10 mouse cellular contexts compared by ENCODE assay signal in the genomic region with DNA sequence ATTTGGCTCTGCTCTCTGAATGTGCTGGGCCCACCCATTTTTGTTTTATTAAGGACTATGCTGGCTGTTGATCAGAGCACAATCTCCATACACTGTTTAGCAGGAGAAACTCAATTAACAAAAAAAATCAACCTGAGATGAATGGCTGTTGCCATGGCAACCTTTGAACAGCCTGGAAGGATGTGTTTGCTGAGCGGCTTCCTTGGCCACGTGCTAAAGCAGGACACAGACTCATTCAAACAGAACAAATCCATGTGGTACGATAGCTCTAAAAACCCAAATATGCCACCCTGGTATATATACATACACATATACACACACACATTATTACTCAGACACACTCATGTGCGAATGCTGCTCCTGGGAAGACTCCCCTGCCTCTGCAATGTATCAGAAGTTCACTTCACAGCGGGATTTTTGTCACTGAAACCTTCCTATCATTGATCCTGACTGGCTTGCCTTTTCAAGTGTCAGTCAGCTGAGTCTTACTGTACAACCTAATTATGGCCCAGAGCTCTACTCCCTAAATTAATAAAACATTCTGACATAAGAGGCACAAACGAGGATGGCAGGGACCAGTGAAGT.
DNase-seq lines count a peak whose midpoint lies in the region; ATAC-seq lines count a peak whose summit lies in the region.
"Had no signal": no experiment of that assay in that cellular context is flagged by ENCODE, and none has a peak within 500 bp of the region (broad histone marks: within the 10 kb centered on the region; RNA-seq: fewer than 3 reads in every experiment).

No protein-coding gene starts in this region.

- peak; percentile 89 for ATAC-seq in forebrain, embryonic 14.5 days
- ATAC-seq in neural tube, embryonic 15.5 days (ENCODE audit: low FRiP score), result 0 out of 2 replicates have a peak, but pooled peaks have one; percentile 45
- ATAC-seq in intestine, embryonic 16.5 days, result no peak
- ATAC-seq in cerebellum, adult (ENCODE audit: insufficient number of reproducible peaks, low FRiP score, low TSS enrichment), result no peak

- peak; percentile 61 for DNase-seq in embryo, embryonic 11 days
- DNase-seq in forebrain, embryonic 14.5 days (ENCODE audit: low spot score), result peak; percentile 93
- DNase-seq in left cerebral cortex, postnatal 10 days (ENCODE audit: extremely low spot score in 1 of 2, low spot score in 2 of 2), result peak; percentile 50 to 56
- no peak for DNase-seq in gastrocnemius, adult 18-20 months (ENCODE audit: low spot score)
- DNase-seq in spleen, postnatal 36 days (ENCODE audit: low spot score in 2 of 2), result no peak
- DNase-seq: kidney, postnatal 36 days; liver, embryonic 13.5 days had no signal

- H3K4me2 ChIP-seq in forebrain, embryonic 14.5 days (ENCODE audit: low read length), result 0 out of 2 replicates have a peak overlapping the region, but pooled peaks have one; percentile 7
- no peak overlapping the region for H3K4me2 ChIP-seq in neural tube, embryonic 15.5 days
- H3K4me2 ChIP-seq in intestine, embryonic 16.5 days (ENCODE audit: low read depth, low read length), result no peak overlapping the region
- H3K4me2 ChIP-seq: liver, embryonic 13.5 days had no signal

- intact Hi-C loops in left cerebral cortex, postnatal 10 days (cut with DNase I), result no loop called here

- no peak overlapping the region for H3K4me3 ChIP-seq in forebrain, embryonic 14.5 days (ENCODE audit: low read depth, low read length)
- no peak overlapping the region for H3K4me3 ChIP-seq in neural tube, embryonic 15.5 days (replicated peaks)
- no peak overlapping the region for H3K4me3 ChIP-seq in intestine, embryonic 16.5 days (ENCODE audit: low read length)
- H3K4me3 ChIP-seq: liver, embryonic 13.5 days had no signal

- peaks cover 16% of the 10 kb centered on the region for H3K4me1 ChIP-seq in forebrain, embryonic 14.5 days (ENCODE audit: control insufficient read depth, insufficient read depth, low read length)
- peaks cover 11% of the 10 kb centered on the region for H3K4me1 ChIP-seq in neural tube, embryonic 15.5 days
- no peaks in the 10 kb centered on the region for H3K4me1 ChIP-seq in intestine, embryonic 16.5 days (ENCODE audit: control insufficient read depth, insufficient read depth, low read length)
- H3K4me1 ChIP-seq: liver, embryonic 13.5 days had no signal

- H3K9me3 ChIP-seq in forebrain, embryonic 14.5 days (replicated peaks; ENCODE audit: control insufficient read depth, low read length), result no peaks in the 10 kb centered on the region
- no peaks in the 10 kb centered on the region for H3K9me3 ChIP-seq in neural tube, embryonic 15.5 days (replicated peaks)
- no peaks in the 10 kb centered on the region for H3K9me3 ChIP-seq in intestine, embryonic 16.5 days (ENCODE audit: control insufficient read depth, low read length)
- H3K9me3 ChIP-seq: liver, embryonic 13.5 days had no signal

- H3K9ac ChIP-seq in forebrain, embryonic 14.5 days (ENCODE audit: low read length), result no peak overlapping the region
- no peak overlapping the region for H3K9ac ChIP-seq in neural tube, embryonic 15.5 days (replicated peaks)
- H3K9ac ChIP-seq in intestine, embryonic 16.5 days (ENCODE audit: low read depth, low read length), result no peak overlapping the region
- H3K9ac ChIP-seq: liver, embryonic 13.5 days had no signal

- no peaks in the 10 kb centered on the region for H3K36me3 ChIP-seq in forebrain, embryonic 14.5 days (ENCODE audit: control insufficient read depth, insufficient read depth, low read length)
- no peaks in the 10 kb centered on the region for H3K36me3 ChIP-seq in neural tube, embryonic 15.5 days
- H3K36me3 ChIP-seq in intestine, embryonic 16.5 days (ENCODE audit: control insufficient read depth, insufficient read depth, low read length), result no peaks in the 10 kb centered on the region
- H3K36me3 ChIP-seq: liver, embryonic 13.5 days had no signal

- no peak overlapping the region for H3K27ac ChIP-seq in forebrain, embryonic 14.5 days (ENCODE audit: low read depth, low read length)
- no peak overlapping the region for H3K27ac ChIP-seq in neural tube, embryonic 15.5 days (replicated peaks)
- no peak overlapping the region for H3K27ac ChIP-seq in intestine, embryonic 16.5 days (ENCODE audit: low read length)
- H3K27ac ChIP-seq: liver, embryonic 13.5 days had no signal

- H3K27me3 ChIP-seq in forebrain, embryonic 14.5 days (replicated peaks; ENCODE audit: control insufficient read depth, insufficient read depth, low read length), result no peaks in the 10 kb centered on the region
- H3K27me3 ChIP-seq in neural tube, embryonic 15.5 days (replicated peaks), result no peaks in the 10 kb centered on the region
- H3K27me3 ChIP-seq in intestine, embryonic 16.5 days (replicated peaks; ENCODE audit: control insufficient read depth, insufficient read depth, low read length), result no peaks in the 10 kb centered on the region
- H3K27me3 ChIP-seq: liver, embryonic 13.5 days had no signal

- WGBS in forebrain, embryonic 14.5 days, result 14% methylated on average over 6 of the region's 6 CpGs
- 31% methylated on average over 6 of the region's 6 CpGs for WGBS in neural tube, embryonic 15.5 days
- WGBS in intestine, embryonic 16.5 days, result 52% methylated on average over 6 of the region's 6 CpGs

Comparison
In these comparisons a context has a peak if more than half of its experiments do, and no peak if none do; other contexts are left out.
1. DNase-seq: peak in embryo, embryonic 11 days (single experiment), forebrain, embryonic 14.5 days (single experiment) and left cerebral cortex, postnatal 10 days (2 of 2); none in gastrocnemius, adult 18-20 months (single experiment) and spleen, postnatal 36 days (0 of 2).
2. ATAC-seq: peak in forebrain, embryonic 14.5 days (single experiment) and neural tube, embryonic 15.5 days (single experiment); none in intestine, embryonic 16.5 days (single experiment) and cerebellum, adult (single experiment).